ENCODE assay signal across 9 mouse cellular contexts in genomic region chr2:29603930-29604329, GRCm38 (mm10). TPM values are rescaled to one million over a fixed set of nuclear protein-coding genes. Genes with fewer than 3 reads are reported as not detected.
DNase-seq lines count a peak whose midpoint lies in the region; ATAC-seq and TF ChIP-seq lines count a peak whose summit lies in the region.
"Had no signal": no experiment of that assay in that cellular context is flagged by ENCODE, and none has a peak within 500 bp of the region (broad histone marks: within the 10 kb centered on the region; RNA-seq: fewer than 3 reads in every experiment).

No protein-coding gene starts in this region.

- H3K4me2 ChIP-seq in forebrain, embryonic 12.5 days, result no peak overlapping the region
- no peak overlapping the region for H3K4me2 ChIP-seq in hindbrain, embryonic 16.5 days (ENCODE audit: low read length)
- H3K4me2 ChIP-seq: embryonic facial prominence, embryonic 12.5 days had no signal

- 0% methylated on average over 3 of the region's 3 CpGs for WGBS in forebrain, embryonic 12.5 days
- 2% methylated on average over 3 of the region's 3 CpGs for WGBS in hindbrain, embryonic 16.5 days
- WGBS in limb, embryonic 10.5 days, result 1% methylated on average over 3 of the region's 3 CpGs
- WGBS in olfactory bulb, adult 2 months, result 1% methylated on average over 3 of the region's 3 CpGs

- H3K9ac ChIP-seq in forebrain, embryonic 12.5 days, result no peak overlapping the region
- no peak overlapping the region for H3K9ac ChIP-seq in hindbrain, embryonic 16.5 days (ENCODE audit: low read depth, low read length)
- H3K9ac ChIP-seq: embryonic facial prominence, embryonic 12.5 days had no signal

- peaks cover 4% of the 10 kb centered on the region; the same call in 1 of the 2 replicates for H3K4me1 ChIP-seq in forebrain, embryonic 12.5 days
- peaks cover 2% of the 10 kb centered on the region; the same call in 1 of the 2 replicates for H3K4me1 ChIP-seq in hindbrain, embryonic 16.5 days (ENCODE audit: control insufficient read depth, insufficient read depth, low read depth, low read length)
- H3K4me1 ChIP-seq in limb, embryonic 10.5 days, result peaks cover 7% of the 10 kb centered on the region
- peaks cover 11% of the 10 kb centered on the region for H3K4me1 ChIP-seq in olfactory bulb, adult 2 months (ENCODE audit: control insufficient read depth, insufficient read depth, low read length)
- H3K4me1 ChIP-seq: embryonic facial prominence, embryonic 12.5 days had no signal

- no peak for TF ChIP-seq POLR2A in olfactory bulb, adult 2 months (IDR thresholded peaks at IDR 0.05; ENCODE audit: insufficient read depth, low read depth, low read length)

- DNase-seq in layer of hippocampus, adult 11-12 months (ENCODE audit: low spot score), result peak; percentile 83
- no peak for DNase-seq in layer of hippocampus, adult 9-10 months (ENCODE audit: low spot score)
- peak; percentile 81 to 86 for DNase-seq in adrenal gland, postnatal 36 days
- DNase-seq in limb, embryonic 10.5 days (ENCODE audit: low spot score), result peak; percentile 86
- peak; percentile 62 for DNase-seq in thymus, postnatal 25 days

- ATAC-seq in forebrain, embryonic 12.5 days (ENCODE audit: low FRiP score), result 0 out of 2 replicates have a peak, but pooled peaks have one; percentile 30
- ATAC-seq in hindbrain, embryonic 16.5 days, result peak; percentile 20; the same call in 1 of the 2 replicates

- no peak overlapping the region for H3K4me3 ChIP-seq in forebrain, embryonic 12.5 days (replicated peaks)
- H3K4me3 ChIP-seq in hindbrain, embryonic 16.5 days (ENCODE audit: low read length), result no peak overlapping the region
- H3K4me3 ChIP-seq in limb, embryonic 10.5 days, result no peak overlapping the region
- H3K4me3 ChIP-seq in olfactory bulb, adult 2 months (ENCODE audit: insufficient read depth, low read depth, low read length), result no peak overlapping the region
- H3K4me3 ChIP-seq: embryonic facial prominence, embryonic 12.5 days had no signal

- no peaks in the 10 kb centered on the region for H3K36me3 ChIP-seq in forebrain, embryonic 12.5 days (replicated peaks)
- no peaks in the 10 kb centered on the region for H3K36me3 ChIP-seq in hindbrain, embryonic 16.5 days (ENCODE audit: control insufficient read depth, insufficient read depth, low read length)
- no peaks in the 10 kb centered on the region for H3K36me3 ChIP-seq in limb, embryonic 10.5 days
- H3K36me3 ChIP-seq: embryonic facial prominence, embryonic 12.5 days had no signal

- H3K27me3 ChIP-seq in forebrain, embryonic 12.5 days, result peaks cover 17% of the 10 kb centered on the region
- no peaks in the 10 kb centered on the region for H3K27me3 ChIP-seq in hindbrain, embryonic 16.5 days (replicated peaks; ENCODE audit: control insufficient read depth, insufficient read depth, low read length)
- H3K27me3 ChIP-seq in limb, embryonic 10.5 days (ENCODE audit: low read depth, poor library complexity, severe bottlenecking), result peaks cover 11% of the 10 kb centered on the region; the same call in 1 of the 2 replicates

- no peak overlapping the region for H3K27ac ChIP-seq in forebrain, embryonic 12.5 days
- H3K27ac ChIP-seq in hindbrain, embryonic 16.5 days (ENCODE audit: low read depth, low read length), result no peak overlapping the region
- H3K27ac ChIP-seq in limb, embryonic 10.5 days, result no peak overlapping the region
- no peak overlapping the region for H3K27ac ChIP-seq in olfactory bulb, adult 2 months (ENCODE audit: insufficient read depth, low read depth, low read length)
- H3K27ac ChIP-seq: embryonic facial prominence, embryonic 12.5 days had no signal

- H3K9me3 ChIP-seq in forebrain, embryonic 12.5 days, result no peaks in the 10 kb centered on the region
- no peaks in the 10 kb centered on the region for H3K9me3 ChIP-seq in hindbrain, embryonic 16.5 days (ENCODE audit: control insufficient read depth, low read length)
- H3K9me3 ChIP-seq in limb, embryonic 10.5 days (replicated peaks), result no peaks in the 10 kb centered on the region
- H3K9me3 ChIP-seq: embryonic facial prominence, embryonic 12.5 days had no signal

- peak; percentile 88 for TF ChIP-seq CTCF in olfactory bulb, adult 2 months (IDR thresholded peaks at IDR 0.05; ENCODE audit: insufficient read depth, low read depth, low read length)

RNA-seq across cellular contexts. Expression of gene Rapgef1, which starts 15.6 kb away (rescaled TPM):
- 10 to 100 TPM; 45.4 to 49.9 TPM for total RNA-seq in adrenal gland, postnatal 36 days (2021)
- polyA plus RNA-seq in forebrain, embryonic 12.5 days (2016; fragmentation: Nextera tagmentation; extraction: Ambion mirVana), result 22.3 and 24.0 TPM in 2 replicates
- polyA plus RNA-seq in hindbrain, embryonic 16.5 days (2015; fragmentation: Nextera tagmentation; extraction: Ambion mirVana), result 14.8 and 18.6 TPM in 2 replicates
- 17.2 and 18.1 TPM in 2 replicates for polyA plus RNA-seq in limb, embryonic 10.5 days (2016; fragmentation: Nextera tagmentation; extraction: Ambion mirVana)
- 75.7 TPM in 1 of 2 replicates, not detected in the other for polyA plus RNA-seq in olfactory bulb, adult 2 months (2012; ENCODE audit: insufficient read depth, insufficient read length, low replicate concordance, missing spikeins)
